Mouse (Mus musculus) hindbrain, postnatal 0 days (tissue): Measurements from ENCODE around the gene Tmem150c. TPM values are rescaled to one million over a fixed set of nuclear protein-coding genes. Genes with fewer than 3 reads are reported as not detected.

Experiments
- ATAC-seq: fragments of 200-750 bp; cut with Nextera tagmentation; 2 replicates; pipeline ENCODE4 v1.8.0; 2017; ENCODE audit warnings: mild to moderate bottlenecking, moderate TSS enrichment, moderate library complexity
- DNase-seq: peaks from one replicate; pipeline ENCODE4 v3.0.0-alpha.2; 2015; ENCODE audit warnings: low spot score
- H3K27ac ChIP-seq: fragments of 300-500 bp; sonication (generic); 2 replicates; pipeline ENCODE4 v1.5.1; 2014; ENCODE audit warnings: mild to moderate bottlenecking
- H3K27me3 ChIP-seq: fragments of 300-500 bp; sonication (generic); 2 replicates; pipeline ENCODE4 v1.6.1; 2014; ENCODE audit warnings: low read length, mixed read lengths; ENCODE audit not compliant: insufficient read depth
- H3K36me3 ChIP-seq: fragments of 300-500 bp; sonication (generic); 2 replicates; pipeline ENCODE4 v1.6.1; 2014; ENCODE audit warnings: low read length, mixed read lengths; ENCODE audit not compliant: insufficient read depth
- H3K4me1 ChIP-seq: fragments of 300-500 bp; sonication (generic); 2 replicates; pipeline ENCODE4 v1.6.1; 2014; ENCODE audit warnings: antibody characterized with exemption, low read length, mixed read lengths; ENCODE audit not compliant: insufficient read depth
- H3K4me2 ChIP-seq: fragments of 300-500 bp; sonication (generic); 2 replicates; pipeline ENCODE4 v1.6.1; 2014; ENCODE audit warnings: low read depth, mild to moderate bottlenecking, low read length, moderate library complexity, mixed read lengths
- H3K4me3 ChIP-seq: fragments of 300-500 bp; sonication (generic); 2 replicates; pipeline ENCODE4 v1.5.1; 2014; ENCODE audit warnings: low read length
- H3K9ac ChIP-seq: fragments of 300-500 bp; sonication (generic); replicated peaks from 2 replicates; pipeline ENCODE4 v1.6.1; 2014; ENCODE audit warnings: mild to moderate bottlenecking, low read length, moderate library complexity, mixed read lengths
- H3K9me3 ChIP-seq: fragments of 300-500 bp; sonication (generic); 2 replicates; pipeline ENCODE4 v1.6.1; 2016; ENCODE audit warnings: low read length, mixed read lengths
- CTCF ChIP-seq: IDR thresholded peaks from 2 replicates; pipeline ENCODE4 v1.5.1; 2016; ENCODE audit warnings: antibody characterized with exemption, control low read depth, low read depth
- WGBS: fragments of 180-500 bp; shearing (Covaris S2); extraction: QIAGEN DNeasy Blood & Tissue Kit; methylation state at CpG from one replicate; pipeline ENCODE4 v1.1.7; 2014; 5-methylcytosine and 5-hydroxymethylcytosine counted together
- polyA plus RNA-seq: library from polyadenylated mRNA; unstranded; fragments of >200 nt; fragmentation: Nextera tagmentation; extraction: Ambion mirVana; gene quantifications from 2 replicates; pipeline ENCODE4 v1.2.1, GENCODE M21; 2015
- total RNA-seq: library from RNA; depleted of rRNA; stranded (reverse); fragments of >200 nt; gene quantifications from 2 replicates; pipeline ENCODE4 v1.2.3, GENCODE M21; 2014

Tmem150c gene
- total and polyA plus RNA-seq, 2 experiments from 2014 or later = 32.7 to 59.5 TPM

GRCm38 (mm10) chr5:100079040-100079930, 80.3 kb downstream of the Tmem150c start:
- Histone ChIP-seq H3K27ac (no peak overlapping the region), H3K4me1 (0 out of 2 replicates have a peak, but pooled peaks cover 2% of the 10 kb centered on the region), H3K4me3 (peak overlapping the region; percentile 5; the same call in 1 of the 2 replicates), H3K36me3 (no peaks in the 10 kb centered on the region), H3K9ac (no peak overlapping the region), H3K9me3 (no peaks in the 10 kb centered on the region), H3K27me3 (no peaks in the 10 kb centered on the region), H3K4me2 (peak overlapping the region; percentile 37)
- peak; percentile 56 for ATAC-seq
- TF ChIP-seq CTCF = no peak
- DNase-seq = peak; percentile 37
- 39% methylated on average over 36 of the region's 36 CpGs for WGBS

- 54% methylated on average over 4 of the region's 4 CpGs for WGBS
These were observed 85.0 kb downstream of the Tmem150c start for GRCm38 (mm10) chr5:100074571-100074970.

GRCm38 (mm10) chr5:100072557-100072956, 87.1 kb downstream of the Tmem150c start:
- Histone ChIP-seq H3K4me1 (no peaks in the 10 kb centered on the region), H3K4me2 (no peak overlapping the region), H3K36me3 (peaks cover 8% of the 10 kb centered on the region), H3K9me3 (no peaks in the 10 kb centered on the region), H3K4me3 (no peak overlapping the region), H3K27ac (no peak overlapping the region), H3K27me3 (no peaks in the 10 kb centered on the region), H3K9ac (no peak overlapping the region)
- ATAC-seq (no peak), DNase-seq (peak; percentile 31)
- TF ChIP-seq CTCF = no peak
- WGBS = 37% methylated on average over 9 of the region's 9 CpGs

More at GRCm38 (mm10) chr5:100074571-100074970, 85.0 kb downstream of the Tmem150c start:
- ATAC-seq (no peak), DNase-seq (peak; percentile 70)
- Histone ChIP-seq H3K9me3 (no peaks in the 10 kb centered on the region), H3K4me1 (0 out of 2 replicates have a peak, but pooled peaks cover 2% of the 10 kb centered on the region), H3K9ac (no peak overlapping the region), H3K4me3 (no peak overlapping the region), H3K4me2 (no peak overlapping the region), H3K27ac (no peak overlapping the region), H3K36me3 (no peaks in the 10 kb centered on the region), H3K27me3 (no peaks in the 10 kb centered on the region)
- peak; percentile 68 for TF ChIP-seq CTCF

DNA sequence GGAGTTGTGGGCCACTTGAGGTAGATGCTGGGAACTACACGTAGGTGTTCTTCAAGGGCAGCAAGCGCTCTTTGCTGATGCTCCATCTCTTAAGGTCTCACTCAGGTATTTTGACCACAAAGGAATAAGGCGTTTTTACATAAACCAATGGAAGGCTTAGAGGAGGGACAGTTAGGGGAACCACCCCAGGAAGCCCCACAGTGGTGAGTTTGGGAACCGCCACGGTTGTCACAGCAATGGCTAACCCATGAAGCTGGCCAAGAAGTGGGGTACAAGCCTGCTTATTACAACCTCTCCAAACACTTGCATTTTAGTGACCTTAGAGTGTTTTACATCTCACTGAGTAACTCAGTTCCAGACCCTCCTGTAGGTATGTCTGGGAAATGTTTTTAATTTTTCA, 88.1 kb downstream of the Tmem150c start:
- H3K36me3 ChIP-seq = peaks cover 13% of the 10 kb centered on the region
- no peak overlapping the region for H3K4me3 ChIP-seq
- WGBS = 89% methylated on average over 5 of the region's 5 CpGs
- H3K4me1 ChIP-seq = no peaks in the 10 kb centered on the region
- no peaks in the 10 kb centered on the region for H3K27me3 ChIP-seq
- ATAC-seq = no peak
- no peak overlapping the region for H3K4me2 ChIP-seq
- no peak for DNase-seq
- H3K9ac ChIP-seq = no peak overlapping the region
- TF ChIP-seq CTCF = 0 out of 2 replicates have a peak, but pooled peaks have one; percentile 18
- no peak overlapping the region for H3K27ac ChIP-seq
- no peaks in the 10 kb centered on the region for H3K9me3 ChIP-seq

GRCm38 (mm10) chr5:100070255-100070654, 89.4 kb downstream of the Tmem150c start:
- DNase-seq (peak; percentile 84), ATAC-seq (peak; percentile 70; the same call in 1 of the 2 replicates)
- Histone ChIP-seq H3K36me3 (peaks cover 15% of the 10 kb centered on the region), H3K4me2 (no peak overlapping the region), H3K27me3 (no peaks in the 10 kb centered on the region), H3K4me1 (no peaks in the 10 kb centered on the region), H3K27ac (no peak overlapping the region), H3K4me3 (no peak overlapping the region), H3K9me3 (no peaks in the 10 kb centered on the region), H3K9ac (no peak overlapping the region)
- WGBS = 26% methylated on average over 3 of the region's 3 CpGs
- TF ChIP-seq CTCF = peak; percentile 99

DNA sequence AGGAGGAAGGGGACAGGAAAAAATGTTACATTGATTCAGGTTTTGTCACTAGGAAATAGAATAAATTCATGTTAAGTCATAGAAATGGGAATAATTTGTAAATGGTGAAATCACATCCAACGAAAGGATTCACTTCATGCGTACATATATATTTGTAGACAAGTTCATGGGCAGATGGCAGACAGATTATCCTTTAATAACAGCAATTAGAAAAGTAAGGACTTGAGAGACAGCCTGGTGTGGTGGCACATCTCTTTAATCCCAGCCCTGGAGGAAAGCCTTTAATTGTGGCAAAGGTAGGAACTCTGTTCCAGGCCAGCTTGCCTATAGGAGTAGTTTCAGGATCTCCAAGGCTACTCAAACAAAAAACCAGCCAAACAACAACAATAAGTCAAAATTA, 90.1 kb downstream of the Tmem150c start:
- H3K27me3 ChIP-seq = no peaks in the 10 kb centered on the region
- H3K4me3 ChIP-seq = no peak overlapping the region
- no peak for TF ChIP-seq CTCF
- 85% methylated on average over 2 of the region's 2 CpGs for WGBS
- H3K9ac ChIP-seq = no peak overlapping the region
- H3K4me1 ChIP-seq = no peaks in the 10 kb centered on the region
- H3K4me2 ChIP-seq = no peak overlapping the region
- no peaks in the 10 kb centered on the region for H3K9me3 ChIP-seq
- DNase-seq (no peak), ATAC-seq (no peak)
- no peak overlapping the region for H3K27ac ChIP-seq
- H3K36me3 ChIP-seq = peaks cover 17% of the 10 kb centered on the region

GRCm38 (mm10) chr5:100067579-100067978, 92.0 kb downstream of the Tmem150c start:
- Histone ChIP-seq H3K4me2 (no peak overlapping the region), H3K36me3 (peaks cover 30% of the 10 kb centered on the region), H3K27ac (no peak overlapping the region), H3K9me3 (no peaks in the 10 kb centered on the region), H3K4me1 (no peaks in the 10 kb centered on the region), H3K4me3 (no peak overlapping the region), H3K27me3 (no peaks in the 10 kb centered on the region), H3K9ac (no peak overlapping the region)
- WGBS = 94% methylated on average over 16 of the region's 16 CpGs
- ATAC-seq (no peak), DNase-seq (no peak)
- no peak for TF ChIP-seq CTCF
